Mouse (Mus musculus): ENCODE results near the gene Naa15. TPM values are rescaled to one million over a fixed set of nuclear protein-coding genes. Genes with fewer than 3 reads are reported as not detected.

Gene Naa15
- total and polyA plus RNA-seq, 3 experiments, result 27.6 to 95.3 (median 59.0) TPM

- dilution Hi-C loops (cut with MboI; ENCODE audit: extremely low pct_ligation_motif_present, extremely low pct_unique_long_range_greater_than_20kb, low sequenced_read_pairs), result no loop called here
Observed at GRCm38 (mm10) chr3:51408561-51409183, 6.3 kb upstream of the Naa15 start, which contains the start of gene Ndufc1. TSS of gene Ndufc1 (minus strand) at chr3:51408988.

GRCm38 (mm10) chr3:51412457-51412856 lies 2.5 kb upstream of the Naa15 start:
- Histone ChIP-seq H3K4me2 (ENCODE audit: insufficient read depth, low read depth, poor library complexity, severe bottlenecking) (no peak overlapping the region), H3K9ac (ENCODE audit: insufficient read depth, low read depth) (no peak overlapping the region), H3K27me3 (replicated peaks) (no peaks in the 10 kb centered on the region), H3K79me2 (replicated peaks; ENCODE audit: control insufficient read depth, extremely low read depth, insufficient read depth, poor library complexity, severe bottlenecking) (peaks cover 26% of the 10 kb centered on the region), H3K27ac (ENCODE audit: insufficient read depth, low read depth) (no peak overlapping the region), H3K36me3 (replicated peaks in 1 of 2; ENCODE audit: control insufficient read depth in 1 of 2, insufficient read depth in 1 of 2, low read length in 1 of 2) (peaks cover 0 to 12% of the 10 kb centered on the region in 2 experiments), H3K4me3 (replicated peaks in 1 of 3; ENCODE audit: low read depth in 2 of 3, low read length in 2 of 3, poor library complexity in 1 of 3) (no peak overlapping the region), H3K9me3 (replicated peaks; ENCODE audit: low read length) (no peaks in the 10 kb centered on the region), H3K4me1 (ENCODE audit: control insufficient read depth in 1 of 2, insufficient read depth in 2 of 2) (peaks cover 2 to 23% of the 10 kb centered on the region in 2 experiments; a peak in 3 of 4 replicates)
- no peak for DNase-seq (ENCODE audit: extremely low read depth)
- in situ Hi-C loops (cut with MboI; ENCODE audit: low pct_ligation_motif_present, low pct_unique_long_range_greater_than_20kb, low sequenced_read_pairs), result loop anchor here (5.0 kb wide), 1 partner anchor 35 kb away; no protein-coding TSS in a partner anchor
- dilution Hi-C loops (cut with MboI; ENCODE audit: extremely low pct_ligation_motif_present, extremely low pct_unique_long_range_greater_than_20kb, low sequenced_read_pairs), result no loop called here
- no peak for TF ChIP-seq JUN (IDR thresholded peaks at IDR 0.05; ENCODE audit: insufficient read depth, low read depth, low read length)

More at GRCm38 (mm10) chr3:51408561-51409183, 6.3 kb upstream of the Naa15 start, which contains the start of gene Ndufc1:
- Histone ChIP-seq H3K27me3 (replicated peaks) (no peaks in the 10 kb centered on the region), H3K4me1 (ENCODE audit: control insufficient read depth in 1 of 2, insufficient read depth in 2 of 2) (peaks cover 2 to 25% of the 10 kb centered on the region in 2 experiments; a peak in 3 of 4 replicates), H3K4me2 (ENCODE audit: insufficient read depth, low read depth, poor library complexity, severe bottlenecking) (peak within 1 kb of the TSS; percentile 76), H3K27ac (ENCODE audit: insufficient read depth, low read depth) (peak within 1 kb of the TSS; percentile 10; the same call in 1 of the 2 replicates), H3K79me2 (replicated peaks; ENCODE audit: control insufficient read depth, extremely low read depth, insufficient read depth, poor library complexity, severe bottlenecking) (no peaks in the 10 kb centered on the region), H3K9me3 (replicated peaks; ENCODE audit: low read length) (no peaks in the 10 kb centered on the region), H3K4me3 (replicated peaks in 1 of 3; ENCODE audit: low read depth in 2 of 3, low read length in 2 of 3, poor library complexity in 1 of 3) (peak within 1 kb of the TSS; percentile 79 to 88 (median 87)), H3K36me3 (replicated peaks in 1 of 2; ENCODE audit: control insufficient read depth in 1 of 2, insufficient read depth in 1 of 2, low read length in 1 of 2) (peaks cover 14 to 40% of the 10 kb centered on the region in 2 experiments), H3K9ac (ENCODE audit: insufficient read depth, low read depth) (peak within 1 kb of the TSS; percentile 94)
- DNase-seq (ENCODE audit: extremely low read depth), result peak; percentile 92
- in situ Hi-C loops (cut with MboI; ENCODE audit: low pct_ligation_motif_present, low pct_unique_long_range_greater_than_20kb, low sequenced_read_pairs), result no loop called here
- TF ChIP-seq IRF4 (IDR thresholded peaks at IDR 0.05; ENCODE audit: low read depth, low read length), result peak; percentile 73; the same call in 1 of the 2 replicates
- peak; percentile 62 for TF ChIP-seq ELF1 (IDR thresholded peaks at IDR 0.05; ENCODE audit: low read depth, low read length)
- TF ChIP-seq GABPA (IDR thresholded peaks at IDR 0.05; ENCODE audit: insufficient replicate concordance, low read depth, low read length), result no peak
- TF ChIP-seq ZNF384 (IDR thresholded peaks at IDR 0.05; ENCODE audit: low read depth, low read length), result no peak
- TF ChIP-seq USF1 (IDR thresholded peaks at IDR 0.05; ENCODE audit: low read depth, low read length), result no peak
- TF ChIP-seq TBP (conservative IDR thresholded peaks at IDR 0.05; ENCODE audit: low read depth, low read length), result peak; percentile 83
- no peak for TF ChIP-seq MEF2A (IDR thresholded peaks at IDR 0.05; ENCODE audit: borderline replicate concordance, low read depth, low read length)
- TF ChIP-seq ETS1 (conservative IDR thresholded peaks at IDR 0.05; ENCODE audit: low read depth, low read length), result no peak
- TF ChIP-seq MXI1 (IDR thresholded peaks at IDR 0.05; ENCODE audit: low read depth, low read length), result peak; percentile 56
- no peak for TF ChIP-seq CHD2 (IDR thresholded peaks at IDR 0.05; ENCODE audit: low read length)
- no peak for TF ChIP-seq USF2 (conservative IDR thresholded peaks at IDR 0.05; ENCODE audit: low read depth, low read length)
- no peak for TF ChIP-seq MAFK (IDR thresholded peaks at IDR 0.05; ENCODE audit: insufficient replicate concordance, low read length)
- TF ChIP-seq CTCF (conservative IDR thresholded peaks at IDR 0.05 in 1 of 2, IDR thresholded peaks at IDR 0.05 in 1 of 2; ENCODE audit: low read depth in 2 of 2, low read length in 2 of 2), result peak; percentile 65 to 95
- TF ChIP-seq TCF12 (IDR thresholded peaks at IDR 0.05; ENCODE audit: low read depth, low read length), result peak; percentile 95
- no peak for TF ChIP-seq EP300 (IDR thresholded peaks at IDR 0.05; ENCODE audit: low read length)
- no peak for TF ChIP-seq PAX5 (IDR thresholded peaks at IDR 0.05; ENCODE audit: low read length)
- TF ChIP-seq NELFE (IDR thresholded peaks at IDR 0.05; ENCODE audit: low read depth, low read length), result peak; percentile 96
- peak; percentile 97 for TF ChIP-seq POLR2A (IDR thresholded peaks at IDR 0.05; ENCODE audit: low read depth, low read length)
- no peak for TF ChIP-seq E2F4 (IDR thresholded peaks at IDR 0.05; ENCODE audit: insufficient replicate concordance, low read depth, low read length)
- peak; percentile 82; the same call in 1 of the 2 replicates for TF ChIP-seq ZMIZ1 (IDR thresholded peaks at IDR 0.05; ENCODE audit: low read depth, low read length)
- no peak for TF ChIP-seq JUND (conservative IDR thresholded peaks at IDR 0.05; ENCODE audit: low read depth, low read length)
- peak; percentile 85 for TF ChIP-seq POLR2AphosphoS2 (IDR thresholded peaks at IDR 0.05; ENCODE audit: low read depth, low read length)
- TF ChIP-seq JUN (IDR thresholded peaks at IDR 0.05; ENCODE audit: insufficient read depth, low read depth, low read length), result no peak
- no peak for TF ChIP-seq CHD1 (IDR thresholded peaks at IDR 0.05; ENCODE audit: low read depth, low read length)
- TF ChIP-seq ZKSCAN1 (IDR thresholded peaks at IDR 0.05; ENCODE audit: borderline replicate concordance, low read depth, low read length), result no peak
- TF ChIP-seq MAX (IDR thresholded peaks at IDR 0.05; ENCODE audit: low read length), result peak; percentile 52; the same call in 1 of the 2 replicates
- TF ChIP-seq MYC (IDR thresholded peaks at IDR 0.05; ENCODE audit: low read depth, low read length), result no peak
- peak; percentile 92 for TF ChIP-seq NRF1 (IDR thresholded peaks at IDR 0.05; ENCODE audit: low read depth, low read length)
- no peak for TF ChIP-seq RCOR1 (conservative IDR thresholded peaks at IDR 0.05; ENCODE audit: low read depth, low read length)
- TF ChIP-seq BHLHE40 (IDR thresholded peaks at IDR 0.05; ENCODE audit: low read depth, low read length), result no peak
- peak; percentile 58 for TF ChIP-seq RAD21 (IDR thresholded peaks at IDR 0.05; ENCODE audit: low read depth, low read length)
- TF ChIP-seq KAT2A (IDR thresholded peaks at IDR 0.05; ENCODE audit: insufficient replicate concordance, low read length), result no peak
- peak; percentile 63; the same call in 1 of the 2 replicates for TF ChIP-seq MAZ (IDR thresholded peaks at IDR 0.05; ENCODE audit: low read depth, low read length)
- TF ChIP-seq SMC3 (IDR thresholded peaks at IDR 0.05; ENCODE audit: low read depth, low read length), result peak; percentile 81
- TF ChIP-seq HCFC1 (IDR thresholded peaks at IDR 0.05; ENCODE audit: low read depth, low read length), result peak; percentile 75
- TF ChIP-seq SIN3A (IDR thresholded peaks at IDR 0.05; ENCODE audit: low read length), result peak; percentile 67; the same call in 1 of the 2 replicates
- TF ChIP-seq UBTF (IDR thresholded peaks at IDR 0.05; ENCODE audit: low read depth, low read length), result no peak
- TF ChIP-seq ZC3H11A (IDR thresholded peaks at IDR 0.05; ENCODE audit: low read depth, low read length), result no peak

Measured in CH12.LX (cell line).